Mouse (Mus musculus) adrenal gland, postnatal 36 days (tissue): ENCODE measurements around the gene Etl4. TPM values are rescaled to one million over a fixed set of nuclear protein-coding genes. Genes with fewer than 3 reads are reported as not detected.
A peak's percentile ranks its signal among the peaks of the same experiment; 100 is the strongest.
"Not testable (repeated sequence)": the region's sequence is repeated elsewhere in the genome, so short reads cannot be mapped to it uniquely, and the experiment has no call there.

Source experiments
- DNase-seq, 2 experiments: peaks; one replicate each; pipeline ENCODE4 v3.0.0; 2021; ENCODE audit warnings: mixed read lengths in 1 of 2
- total RNA-seq, 2 experiments: library from RNA; stranded (reverse); gene quantifications; 2 replicates each; pipeline ENCODE4 v1.2.3; 2021

Etl4 gene
- total RNA-seq, 2 experiments from 2014 or later, result 20.2 to 27.6 TPM

DNA sequence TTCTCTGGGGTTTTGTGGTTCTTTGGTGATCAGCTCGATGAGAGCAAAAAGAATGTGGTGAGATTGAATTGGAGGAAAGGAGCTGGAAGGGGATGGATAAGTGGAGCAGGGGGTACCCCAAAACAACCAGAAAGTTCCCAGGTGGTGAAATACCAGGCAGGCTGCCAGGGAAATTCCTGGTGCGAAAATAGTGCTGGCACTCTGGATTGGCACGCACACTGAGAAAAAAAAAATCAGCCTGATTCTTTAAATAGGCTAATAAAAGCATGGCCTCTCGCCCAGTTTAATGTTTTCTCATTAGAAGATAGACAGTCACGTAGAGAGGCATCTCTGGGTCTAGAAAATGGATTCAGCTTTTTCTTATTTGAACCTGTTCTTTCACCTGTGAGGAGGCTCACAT is 258.0 kb downstream of the Etl4 start:
- DNase-seq, result peak in 1 of 2 experiments; percentile 24

DNA sequence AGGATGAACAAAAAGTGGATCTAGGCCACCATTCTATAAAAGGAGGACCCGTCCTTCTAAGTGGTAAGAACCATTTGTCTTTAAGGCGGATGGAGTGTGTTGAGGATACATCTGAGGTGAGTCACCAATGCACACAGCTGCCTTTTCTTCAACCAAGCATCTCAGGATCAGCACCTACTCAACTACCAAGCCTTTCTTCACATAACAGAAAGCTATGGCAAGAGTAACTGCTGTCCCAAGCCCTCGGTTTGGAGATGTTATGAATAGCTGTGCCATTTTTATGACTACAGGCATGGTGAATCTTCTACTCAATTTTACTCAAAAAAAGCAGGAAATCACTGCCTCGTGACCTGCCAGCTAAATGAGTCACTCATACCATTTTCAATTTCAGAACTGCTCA is 258.6 kb downstream of the Etl4 start:
- no peak for DNase-seq

DNA sequence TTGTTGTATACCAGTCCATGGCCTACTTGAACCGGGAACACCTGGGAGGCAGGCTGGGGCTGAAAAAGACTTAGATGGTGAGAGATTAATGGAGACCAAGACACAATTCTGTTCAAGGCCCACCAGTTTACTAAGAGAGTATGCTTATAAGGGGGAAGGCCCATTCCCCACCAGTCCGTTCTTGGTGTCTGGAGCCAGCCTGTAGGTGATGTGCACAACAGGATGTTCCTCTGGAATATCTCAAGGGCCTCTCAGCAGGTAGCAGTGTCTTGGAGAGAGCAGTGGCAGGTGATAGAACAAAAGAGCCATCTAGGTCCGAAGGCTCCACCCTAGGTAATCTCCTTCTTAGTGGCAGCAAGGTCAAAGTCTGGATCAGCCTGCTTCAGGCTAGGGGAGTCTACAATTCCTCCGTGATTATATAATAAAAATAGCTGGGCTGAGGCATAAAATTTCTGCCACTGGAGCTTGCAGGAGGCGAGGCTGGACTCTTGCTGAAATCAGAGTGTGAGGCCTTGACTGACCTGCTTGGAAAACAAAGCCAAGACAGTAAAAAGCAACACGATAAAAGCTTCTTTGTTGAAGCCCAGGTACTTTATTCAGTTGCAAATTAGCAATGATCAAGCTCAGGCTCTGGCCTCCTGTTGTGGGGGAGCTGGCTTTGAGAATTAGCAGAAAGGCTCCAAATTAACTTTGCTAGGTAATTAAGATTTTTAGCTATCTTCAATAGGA is 267.0 kb downstream of the Etl4 start:
- not testable (repeated sequence) for DNase-seq

DNA sequence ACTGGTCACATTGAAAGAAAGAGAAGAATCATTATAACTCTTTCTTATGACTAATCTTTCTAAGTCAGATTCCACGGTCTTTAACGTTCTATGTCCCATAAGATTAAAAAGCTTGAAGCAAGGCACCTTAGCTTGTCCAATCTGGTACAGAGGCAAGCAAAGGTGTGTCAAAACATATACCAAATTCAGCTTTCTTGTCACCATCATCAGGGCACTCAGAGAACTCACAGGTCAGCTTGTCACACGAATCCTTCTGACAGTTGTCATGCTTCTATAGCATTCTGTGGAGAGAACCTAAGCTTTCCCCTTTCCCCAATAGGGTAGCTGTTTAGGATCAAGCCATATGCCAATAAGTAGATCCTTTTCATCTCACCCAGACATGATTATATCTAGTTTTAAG is 267.7 kb downstream of the Etl4 start:
- not testable (repeated sequence) for DNase-seq

DNA sequence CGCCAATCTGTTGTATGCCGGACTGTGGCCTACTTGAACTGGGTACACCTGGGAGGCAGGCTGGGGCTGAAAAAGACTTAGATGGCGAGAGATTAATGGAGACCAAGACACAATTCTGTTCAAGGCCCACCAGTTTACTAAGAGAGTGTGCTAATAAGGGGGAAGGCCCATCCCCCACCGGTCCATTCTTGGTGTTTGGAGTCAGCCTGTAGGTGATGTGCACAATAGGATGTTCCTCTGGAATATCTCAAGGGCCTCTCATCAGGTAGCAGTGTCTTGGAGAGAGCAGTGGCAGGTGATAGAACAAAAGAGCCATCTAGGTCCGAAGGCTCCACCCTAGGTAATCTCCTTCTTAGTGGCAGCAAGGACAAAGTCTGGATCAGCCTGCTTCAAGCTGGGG is 271.0 kb downstream of the Etl4 start:
- DNase-seq, result not testable (repeated sequence)

DNA sequence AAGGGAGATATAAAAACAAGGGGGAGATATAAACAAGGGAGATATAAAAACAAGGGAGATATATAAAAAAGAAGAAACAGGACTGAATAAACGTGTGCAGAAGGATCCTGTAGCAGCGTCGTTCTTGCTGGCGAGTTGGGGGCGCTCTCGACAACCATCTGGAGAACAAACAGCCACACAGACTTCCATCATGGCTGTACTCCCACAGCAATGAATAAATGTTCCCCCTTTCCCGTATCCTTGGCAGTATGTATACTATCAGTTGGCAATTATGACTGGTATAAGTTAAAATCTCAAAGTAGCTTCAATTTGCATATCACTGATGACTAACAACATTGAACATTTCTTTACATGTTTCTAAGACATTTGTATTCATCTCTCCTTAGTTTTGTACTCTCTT is 277.6 kb downstream of the Etl4 start:
- not testable (repeated sequence) for DNase-seq

DNA sequence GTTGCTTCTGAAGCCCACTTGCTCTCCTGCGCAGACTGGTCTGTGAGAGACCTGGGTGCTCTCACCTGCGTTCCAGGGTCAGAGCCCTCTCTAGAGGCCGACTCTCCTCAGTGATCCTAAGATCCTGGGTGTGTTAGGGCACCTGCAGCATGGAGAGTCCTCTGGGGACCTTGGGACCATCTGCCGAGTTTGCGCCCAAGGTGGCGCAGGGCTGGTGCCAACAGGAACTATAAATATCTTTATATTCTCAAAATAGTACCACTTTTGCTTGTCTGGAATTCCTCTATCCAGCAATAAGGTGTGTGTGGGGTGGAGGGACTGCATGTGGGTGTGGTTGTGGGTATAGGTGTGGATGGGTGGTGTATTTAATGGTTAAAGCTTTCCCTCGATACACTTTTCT is 293.4 kb downstream of the Etl4 start:
- DNase-seq, result no peak

DNA sequence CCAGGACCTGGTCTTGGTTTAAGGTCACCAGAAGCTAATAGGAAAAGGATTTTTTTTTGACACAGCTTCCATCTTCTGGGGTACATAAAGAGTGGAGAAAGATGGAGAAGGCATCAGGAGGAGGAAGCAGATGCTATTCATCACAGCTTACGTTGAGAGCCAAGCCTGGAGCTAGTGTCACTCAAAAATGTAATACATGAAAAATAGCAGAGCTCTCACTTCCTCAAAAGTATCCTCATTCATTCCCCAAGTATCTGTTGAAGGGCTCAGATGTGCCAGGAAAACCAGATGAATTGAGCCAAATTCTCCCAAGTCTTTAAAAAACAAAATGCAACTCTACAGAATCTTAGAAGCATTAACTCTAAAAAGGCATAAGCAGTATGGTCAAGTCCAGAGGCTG is 297.1 kb downstream of the Etl4 start:
- DNase-seq, result no peak

DNA sequence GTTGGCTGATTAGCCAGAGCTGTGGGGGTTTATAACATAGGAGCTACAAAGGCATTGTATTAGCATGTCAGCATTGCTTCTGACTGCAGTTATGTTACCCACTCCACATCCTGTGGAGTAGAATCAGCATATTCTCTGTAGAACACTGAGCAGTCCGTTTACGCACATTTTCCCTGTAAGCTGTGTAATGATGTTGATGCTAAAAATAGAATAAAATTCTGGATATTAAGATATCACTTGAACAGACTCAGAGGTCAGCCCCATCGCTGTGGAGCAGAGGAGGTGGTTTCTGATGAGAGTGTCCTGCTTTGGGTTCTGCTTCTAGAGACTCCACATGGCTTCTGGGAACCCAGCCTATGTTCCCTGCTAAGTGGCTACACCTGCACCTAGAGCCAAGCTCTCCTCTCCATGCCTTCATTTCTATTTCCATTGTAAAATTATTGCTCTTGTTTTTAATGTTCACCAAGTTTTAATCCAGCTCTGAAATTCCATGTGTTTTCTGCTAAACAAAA is 299.2 kb downstream of the Etl4 start:
- DNase-seq, result no peak

DNA sequence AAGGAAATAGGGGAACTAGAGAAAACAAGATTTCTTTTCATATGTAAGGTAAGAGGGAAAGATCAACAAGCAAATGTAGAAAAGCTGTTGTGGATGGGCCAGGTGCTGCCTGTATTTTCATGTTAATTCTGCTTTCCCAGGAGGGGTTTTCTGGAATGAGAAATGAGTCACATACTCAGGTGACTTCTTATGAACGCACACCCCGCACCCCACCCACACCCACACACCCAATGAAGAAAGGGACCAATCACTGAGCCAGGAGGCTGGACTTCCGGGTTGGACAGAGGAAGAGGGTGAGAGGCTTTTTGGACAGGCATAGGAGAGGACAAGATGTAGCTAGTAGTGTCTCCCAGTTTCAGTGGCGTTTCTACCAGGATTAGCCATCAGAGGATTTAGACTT is 299.8 kb downstream of the Etl4 start:
- DNase-seq, result no peak

DNA sequence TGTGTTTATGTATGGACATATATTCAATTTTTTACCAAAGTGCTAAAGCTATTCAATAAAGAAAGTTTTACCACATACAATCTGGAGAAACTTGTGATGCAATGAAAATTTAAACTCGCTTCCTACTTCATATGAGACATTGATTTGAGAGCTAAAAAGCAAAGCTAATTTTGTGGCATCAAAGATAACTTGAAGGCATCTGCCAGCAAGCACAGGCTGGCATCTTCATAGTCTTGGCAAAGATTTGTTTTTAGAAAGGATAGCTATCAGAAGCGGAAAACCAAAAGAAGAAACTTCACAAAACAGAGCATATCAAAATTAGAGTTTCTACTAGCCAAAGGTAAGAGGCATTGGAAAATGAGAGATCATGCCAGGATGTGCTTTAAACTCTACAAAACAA is 306.7 kb downstream of the Etl4 start:
- no peak for DNase-seq

DNA sequence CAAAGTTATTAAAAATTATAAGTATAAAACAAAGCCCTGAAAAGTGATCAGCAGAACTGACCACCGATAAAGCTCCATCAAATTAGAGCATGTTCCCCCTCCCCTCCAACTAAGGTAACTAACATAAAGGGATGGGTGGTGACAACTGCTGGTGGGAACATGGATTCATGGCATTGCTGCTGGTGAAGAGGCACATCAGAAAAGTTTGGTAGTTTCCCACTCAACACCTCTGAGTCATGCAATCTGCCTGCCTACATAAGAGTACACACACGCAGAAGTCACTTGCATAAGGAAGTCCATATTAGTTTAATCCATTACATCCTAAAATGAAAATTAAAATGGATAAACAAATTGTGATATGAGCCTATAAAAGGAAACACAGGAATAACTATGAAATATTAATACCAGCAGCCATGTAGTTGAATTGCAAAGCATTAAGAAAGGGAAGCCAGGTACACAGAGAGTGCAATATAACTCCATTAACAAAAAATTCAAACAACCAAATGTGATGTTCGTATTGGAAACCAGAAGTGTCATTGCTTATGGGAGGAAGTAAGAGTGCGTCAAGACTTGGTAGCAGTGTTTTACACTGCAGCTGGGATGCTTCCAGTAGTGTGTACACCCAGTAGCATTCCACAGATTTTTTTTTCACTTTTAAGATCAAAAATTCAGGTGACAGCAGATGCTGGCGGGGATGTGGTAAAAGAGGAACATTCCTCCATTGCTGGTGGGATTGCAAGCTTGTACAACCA is 307.3 kb downstream of the Etl4 start:
- DNase-seq, result no peak

DNA sequence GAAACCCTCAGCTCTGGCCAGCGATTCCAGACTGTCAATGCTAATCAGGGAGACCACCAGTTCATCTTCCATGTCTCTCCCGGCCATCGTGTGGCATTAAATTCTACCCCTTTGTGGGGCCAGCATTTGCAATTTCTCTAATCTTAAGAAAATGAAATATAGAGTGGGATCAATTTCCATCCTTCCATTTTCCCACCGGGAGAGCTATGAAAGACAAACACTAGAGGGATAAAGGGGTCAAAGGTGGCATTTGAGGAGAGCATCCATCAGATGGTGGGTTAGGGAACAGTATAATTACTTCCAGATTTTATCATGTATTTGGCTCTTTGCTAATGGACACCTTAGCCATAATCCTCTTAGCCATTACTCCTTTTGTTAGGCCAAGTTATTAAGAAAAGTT is 321.8 kb downstream of the Etl4 start:
- no peak for DNase-seq

DNA sequence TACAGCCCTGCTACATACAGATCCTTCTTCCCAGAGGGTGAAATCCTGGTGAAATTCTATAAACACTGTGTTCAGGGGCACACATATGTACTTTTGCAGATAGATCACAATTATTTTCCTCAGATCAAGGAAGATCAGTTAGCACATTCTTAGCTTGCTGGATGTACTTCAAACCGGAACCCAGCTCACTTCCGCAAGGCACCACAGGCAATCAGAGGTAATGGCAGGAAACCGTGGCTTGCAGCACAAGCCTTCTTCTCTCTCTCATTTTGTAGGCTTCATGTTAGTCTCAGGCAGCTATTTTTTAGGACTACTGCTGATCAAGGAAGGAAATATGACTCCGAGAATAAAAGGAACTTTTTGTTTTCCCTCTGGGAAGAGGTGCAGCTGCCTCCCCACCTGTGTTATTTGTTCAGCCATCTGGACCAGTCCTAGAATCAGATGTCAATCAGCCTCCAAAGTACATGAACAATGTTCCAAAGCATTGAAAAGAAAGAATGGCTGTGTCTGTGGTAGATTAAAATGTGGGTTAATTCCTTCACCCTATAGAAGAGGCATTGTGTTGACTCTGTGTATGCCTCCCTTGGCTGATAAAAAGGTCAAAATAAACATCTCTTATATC is 338.6 kb downstream of the Etl4 start:
- no peak for DNase-seq

DNA sequence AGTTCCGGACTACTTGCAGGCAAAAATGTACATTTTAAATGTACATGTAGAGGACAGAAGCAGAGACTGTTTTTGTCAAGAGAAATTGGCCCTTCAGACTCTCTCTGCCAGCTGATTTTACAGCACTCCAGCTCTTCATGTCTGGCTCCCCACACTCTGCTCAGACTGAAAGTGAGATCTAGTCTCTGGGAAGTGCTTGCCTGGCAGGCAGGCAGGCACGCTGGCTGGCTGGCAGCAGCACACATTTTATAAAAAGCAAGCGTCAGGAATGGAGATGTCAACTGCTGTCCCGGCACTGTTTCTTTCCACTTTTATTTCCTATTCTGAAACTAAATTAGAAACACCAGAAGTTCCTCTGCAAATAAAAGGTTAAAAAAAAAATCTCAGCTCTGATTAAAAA is 339.8 kb downstream of the Etl4 start:
- no peak for DNase-seq

DNA sequence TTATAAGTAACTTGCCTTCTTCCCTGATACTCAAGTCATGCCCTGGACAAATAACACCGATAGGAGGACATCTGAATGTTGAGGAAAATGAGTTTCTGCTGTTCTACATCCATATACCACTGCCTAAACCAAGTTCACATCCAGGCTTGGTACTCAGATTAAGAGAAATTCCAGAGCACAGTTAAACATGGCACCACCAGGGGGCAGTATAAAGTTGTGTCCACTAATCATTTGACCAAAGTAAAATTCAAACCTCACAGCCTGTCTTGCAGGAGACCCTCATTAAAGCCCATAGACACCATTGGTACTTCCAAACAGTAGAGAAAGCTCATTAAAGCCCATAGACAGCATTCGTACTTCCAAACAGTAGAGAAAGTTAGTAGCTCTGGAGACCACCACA is 366.5 kb downstream of the Etl4 start:
- peak; percentile 49 to 69 for DNase-seq

DNA sequence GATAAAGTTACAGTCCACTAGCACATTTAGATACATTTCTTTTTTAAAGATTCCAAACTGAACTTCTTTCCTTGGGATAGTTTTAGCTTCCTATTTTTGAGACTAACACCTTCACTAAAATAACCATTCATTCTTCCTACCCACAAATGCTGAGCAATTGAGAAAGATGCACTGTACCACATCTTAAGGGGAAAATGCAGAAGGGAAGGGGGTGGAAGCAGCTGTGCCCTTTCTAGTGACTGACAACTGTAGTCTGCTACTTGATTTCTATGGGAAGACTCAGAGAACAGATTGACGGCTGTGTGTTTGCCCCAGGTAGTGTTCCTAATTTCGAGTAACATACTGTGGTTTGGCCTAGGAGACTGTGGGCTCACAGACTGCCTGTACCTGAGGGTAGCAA is 372.3 kb downstream of the Etl4 start:
- no peak for DNase-seq

DNA sequence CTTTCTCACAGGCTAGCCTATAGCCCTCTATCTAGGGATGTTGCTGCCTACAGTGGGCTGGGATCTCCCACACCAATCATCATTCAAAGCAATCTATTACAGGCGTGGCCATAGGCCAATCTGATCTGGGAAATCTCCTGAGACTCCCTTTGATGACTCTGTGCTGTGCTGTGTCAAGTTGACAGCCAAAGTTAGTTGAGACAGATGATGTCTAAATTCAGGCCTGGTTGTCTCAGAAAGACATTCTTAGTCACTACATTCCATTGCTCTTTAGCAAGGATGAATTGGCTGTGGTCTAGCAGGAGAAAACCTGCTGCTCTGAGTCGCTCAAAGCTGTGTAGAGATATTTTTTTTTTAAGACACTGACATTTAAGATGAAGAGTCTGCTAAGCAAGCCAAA is 374.8 kb downstream of the Etl4 start:
- no peak for DNase-seq

DNA sequence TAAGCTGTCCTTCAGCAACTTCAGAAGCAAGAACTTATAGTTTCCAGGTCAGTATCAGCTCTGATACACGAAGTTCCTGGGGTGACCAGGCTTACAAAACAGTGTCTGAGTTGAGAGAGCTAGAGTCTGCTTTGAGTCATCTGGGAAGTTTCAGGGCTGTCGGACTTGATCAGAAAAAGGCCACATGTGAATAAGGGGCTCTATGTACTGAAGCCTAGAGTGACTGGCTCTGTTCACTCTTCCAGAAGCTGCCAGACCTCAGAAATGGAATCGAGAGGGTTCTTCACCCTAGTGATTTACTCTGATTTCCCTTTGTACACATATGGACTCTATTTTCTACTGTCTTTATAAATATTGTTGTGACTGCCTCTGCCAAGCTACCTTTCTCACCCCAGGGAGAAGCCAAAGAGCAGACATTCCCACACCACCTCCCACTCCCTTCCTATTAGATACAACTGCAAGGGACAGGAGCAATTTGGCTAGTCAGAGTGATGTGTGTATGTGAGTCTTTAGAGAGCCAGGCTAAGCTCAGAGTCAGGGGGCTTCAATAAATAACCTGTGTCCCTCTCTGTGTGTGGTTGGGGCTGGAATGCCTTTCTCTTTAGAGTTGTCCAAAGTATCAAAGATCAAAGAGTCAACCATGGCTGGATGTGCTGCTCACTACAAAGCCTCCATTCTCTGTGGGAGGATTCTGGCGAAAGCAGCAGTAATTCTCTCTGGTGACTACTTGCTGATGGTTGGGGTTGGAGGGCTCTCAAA is 381.6 kb downstream of the Etl4 start:
- DNase-seq, result no peak

DNA sequence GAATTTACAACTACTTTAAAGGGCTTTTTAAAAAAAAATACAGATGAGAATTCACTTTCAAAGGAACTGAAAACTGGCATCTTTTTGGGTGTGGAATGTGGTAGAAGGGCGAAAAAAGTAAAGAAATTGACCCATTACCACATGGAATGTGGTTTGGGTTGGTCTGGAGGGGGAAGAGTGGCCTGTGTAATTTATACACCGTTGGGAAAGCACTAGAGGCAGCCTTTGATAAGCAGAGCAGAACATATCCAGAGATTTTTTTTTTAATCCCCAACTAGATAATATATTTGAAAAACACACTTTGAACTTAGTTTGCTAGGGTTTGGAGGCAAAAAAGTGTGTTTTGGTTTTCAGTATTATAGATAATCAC is 382.1 kb downstream of the Etl4 start:
- no peak for DNase-seq

DNA sequence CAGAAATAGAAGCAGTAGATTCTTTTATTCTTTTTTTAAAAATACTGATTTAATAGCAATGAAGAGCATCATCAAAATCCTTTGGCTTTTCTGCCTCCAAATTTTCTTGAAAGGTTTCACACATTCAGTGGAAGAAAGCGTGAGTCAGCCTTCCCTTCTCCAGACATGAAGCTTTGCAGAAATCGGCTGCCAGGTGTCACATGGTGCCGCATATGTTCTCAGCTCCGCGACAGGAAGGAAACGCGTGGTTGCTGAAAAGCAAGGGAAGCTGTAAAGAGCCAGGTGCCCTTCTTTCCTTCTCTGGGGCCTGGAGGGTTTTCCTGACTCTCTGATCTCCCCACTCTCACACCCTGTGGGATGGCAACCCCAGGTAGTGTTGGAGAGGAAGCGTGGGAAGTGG is 383.8 kb downstream of the Etl4 start:
- no peak for DNase-seq

DNA sequence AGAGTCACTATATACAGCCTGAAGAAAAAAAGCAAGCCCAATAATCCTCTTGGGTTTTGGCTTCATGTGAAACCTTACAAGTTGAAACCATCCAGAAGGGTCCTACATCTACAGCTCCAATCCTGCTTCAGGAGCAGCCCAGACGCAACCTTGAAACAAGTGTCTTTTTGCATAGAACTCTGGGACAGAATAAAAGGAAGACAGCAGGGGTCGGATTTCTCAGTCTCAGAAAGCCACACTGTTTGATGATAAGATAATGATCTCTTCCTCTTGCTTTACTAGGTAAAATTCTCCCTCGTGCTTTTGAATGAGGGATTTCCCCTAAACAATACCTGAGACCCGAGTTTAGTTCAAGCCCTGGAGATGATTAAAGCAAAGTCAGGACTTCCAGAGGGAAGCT is 385.0 kb downstream of the Etl4 start:
- DNase-seq, result no peak

DNA sequence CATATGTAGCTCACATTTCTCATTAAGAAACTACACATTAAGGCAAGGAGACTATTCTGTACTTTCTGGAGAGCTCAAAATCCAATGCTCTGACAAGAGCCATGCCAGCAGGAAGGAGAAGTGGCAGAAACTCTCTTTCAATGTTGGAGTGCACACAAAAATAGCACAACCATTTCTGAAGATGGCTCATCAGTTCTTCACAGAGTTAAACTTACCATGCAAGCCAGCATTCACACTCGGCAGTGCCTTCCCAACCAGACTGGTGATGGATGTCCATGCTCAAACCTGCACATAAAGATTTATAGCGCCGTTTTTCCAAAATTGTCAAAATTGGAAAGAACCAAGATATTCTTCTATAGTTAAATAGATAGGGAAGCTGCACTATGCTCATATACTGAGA is 392.9 kb downstream of the Etl4 start:
- DNase-seq, result no peak
